Mouse (Mus musculus) layer of hippocampus, adult 11-12 months (tissue): ENCODE measurements around the gene Igf2r.

Experiments
- DNase-seq: peaks from one replicate; pipeline ENCODE4 v3.0.0; 2022; ENCODE audit warnings: low spot score

The Igf2r gene

GRCm38 (mm10) chr17:12750591-12751170 is 18.8 kb downstream of the Igf2r start:
- DNase-seq = no peak

DNA sequence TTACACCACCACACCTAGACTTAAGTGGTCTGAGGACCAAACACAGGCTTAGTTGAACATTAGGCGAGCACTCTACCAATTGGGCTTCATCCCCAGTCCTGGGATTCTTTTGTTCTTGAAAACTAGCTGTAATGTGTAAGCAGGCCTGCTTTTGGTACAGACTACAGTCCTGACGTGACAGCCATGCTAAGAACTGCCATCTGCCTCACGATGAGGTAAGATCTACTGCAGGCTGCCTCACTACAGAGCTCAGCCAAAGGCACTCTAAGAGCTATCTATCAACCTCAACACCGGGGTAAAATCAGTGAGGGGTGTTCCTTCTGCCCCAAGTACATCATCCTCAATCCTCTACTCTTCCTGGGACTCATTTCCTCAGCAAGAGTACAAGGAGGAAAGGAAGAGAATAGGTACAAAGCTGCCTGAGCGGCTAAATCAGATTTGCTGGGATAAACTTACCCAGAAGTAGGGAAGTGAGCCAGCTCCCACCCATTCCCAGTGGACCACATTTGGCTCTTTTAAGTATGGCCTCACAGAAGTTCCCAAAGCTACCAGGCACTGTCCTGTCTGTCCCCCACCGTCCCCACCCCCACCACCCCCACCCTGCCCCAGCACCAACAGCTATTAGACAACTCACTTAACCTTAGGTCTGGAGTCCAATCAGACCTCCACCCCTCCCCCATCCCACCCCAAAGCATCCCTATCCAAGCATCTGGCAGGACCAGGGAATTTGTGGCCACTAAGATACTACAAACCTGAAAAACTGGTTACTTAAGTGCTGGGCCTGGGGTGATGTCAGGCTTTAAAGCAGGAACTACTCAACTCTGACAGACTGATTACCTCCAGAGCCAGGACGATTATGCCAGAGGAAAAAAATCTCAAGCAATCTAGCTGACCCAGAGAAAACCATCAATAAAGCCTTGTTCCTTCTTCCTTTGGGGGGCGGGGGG is 19.8 kb downstream of the Igf2r start:
- DNase-seq = no peak

GRCm38 (mm10) chr17:12745761-12746160 is 23.7 kb downstream of the Igf2r start:
- DNase-seq = no peak

DNA sequence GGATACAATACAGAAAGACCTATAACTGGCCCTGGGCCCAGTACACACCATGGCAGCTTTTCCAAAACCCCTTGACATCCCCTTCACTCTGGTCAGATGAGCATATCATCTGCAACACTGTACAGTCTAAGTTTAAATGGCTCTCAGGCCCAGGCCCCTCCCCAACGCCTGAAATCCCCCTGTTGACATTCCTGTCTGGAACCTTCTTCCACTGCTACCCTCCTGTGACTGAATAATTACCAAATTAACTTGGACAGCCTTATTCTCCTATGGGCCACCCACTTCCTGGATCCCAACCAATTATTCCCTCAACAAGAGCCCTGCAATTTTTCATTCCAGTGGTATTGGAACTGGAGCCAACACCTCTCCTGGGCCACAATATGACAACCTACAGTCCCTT is 25.4 kb downstream of the Igf2r start:
- no peak for DNase-seq

DNA sequence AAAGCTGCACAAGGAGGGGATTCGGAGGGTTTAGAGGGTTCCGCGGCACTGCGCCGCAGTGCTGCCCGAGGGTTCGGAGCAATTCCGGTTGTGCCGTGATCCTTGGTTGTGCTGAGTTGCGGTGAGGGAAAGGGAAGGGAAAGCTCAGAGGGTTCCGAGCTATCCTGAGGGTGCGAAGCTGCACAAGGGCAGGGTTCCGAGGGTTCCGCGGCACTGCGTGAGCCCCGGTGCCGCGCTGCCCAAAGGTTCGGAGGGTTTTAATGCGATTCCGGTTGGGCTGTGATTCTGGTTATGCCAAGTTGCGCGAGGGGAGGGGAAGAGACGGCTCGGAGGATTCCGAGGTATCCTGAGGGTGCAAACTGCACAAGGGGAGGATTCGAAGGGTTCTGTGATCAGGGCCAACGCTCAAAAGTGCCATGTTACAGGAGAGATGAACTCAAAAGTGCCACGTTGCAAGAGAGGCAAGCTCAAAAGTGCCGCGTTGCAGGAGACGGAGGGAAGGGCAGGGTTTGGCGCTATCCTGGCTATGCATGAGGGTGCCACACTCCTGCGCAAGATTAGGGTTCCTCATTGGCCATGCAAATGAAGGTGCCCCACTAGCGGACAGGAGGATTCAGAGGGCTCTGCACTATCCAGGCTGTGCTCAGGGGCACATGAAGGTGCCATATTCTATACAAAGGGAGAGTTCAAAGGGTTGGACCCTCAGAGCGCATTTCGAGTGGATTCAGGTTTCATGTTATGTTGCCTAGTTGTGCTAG is 27.1 kb downstream of the Igf2r start:
- no peak for DNase-seq

GRCm38 (mm10) chr17:12741218-12741968 is 28.1 kb downstream of the Igf2r start:
- peak; percentile 44 for DNase-seq

DNA sequence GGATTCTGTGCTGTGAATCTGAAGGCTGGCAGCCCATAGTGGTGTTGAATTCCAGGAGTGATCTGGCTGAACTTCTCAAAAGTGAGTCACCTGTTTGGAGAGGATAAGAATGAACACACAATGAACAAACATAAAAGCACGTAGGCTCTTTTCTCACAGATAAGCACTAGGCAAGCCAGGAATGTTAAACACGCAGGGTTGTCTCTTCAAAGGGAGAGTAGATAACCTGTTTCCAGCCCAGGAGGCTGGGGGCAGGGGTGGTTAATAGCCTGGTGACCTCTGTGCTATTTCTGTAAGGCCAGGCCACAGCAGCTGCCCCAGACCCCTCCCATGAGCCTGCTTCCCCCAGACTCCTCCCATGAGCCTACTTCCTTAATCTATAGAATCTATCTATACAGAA is 29.1 kb downstream of the Igf2r start:
- no peak for DNase-seq

DNA sequence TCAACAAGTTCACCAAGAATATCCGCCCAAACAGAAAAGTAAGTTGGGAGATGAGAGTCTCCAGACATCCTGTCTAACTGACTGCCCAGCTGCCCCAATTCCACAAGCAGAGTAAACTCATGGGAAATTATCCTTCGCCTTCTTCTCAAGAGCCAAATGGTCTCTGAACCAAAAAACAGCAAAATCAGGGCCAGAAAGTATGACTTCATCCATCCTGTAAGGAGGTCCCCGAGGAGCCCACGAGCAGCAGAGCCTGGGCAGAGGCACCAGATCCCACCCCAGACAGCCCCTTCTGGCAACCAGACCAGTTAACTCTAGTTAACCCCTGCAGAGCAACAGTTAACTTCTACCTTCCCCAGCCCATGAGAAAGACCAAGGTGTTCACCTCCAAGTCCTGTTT is 29.9 kb downstream of the Igf2r start:
- no peak for DNase-seq

DNA sequence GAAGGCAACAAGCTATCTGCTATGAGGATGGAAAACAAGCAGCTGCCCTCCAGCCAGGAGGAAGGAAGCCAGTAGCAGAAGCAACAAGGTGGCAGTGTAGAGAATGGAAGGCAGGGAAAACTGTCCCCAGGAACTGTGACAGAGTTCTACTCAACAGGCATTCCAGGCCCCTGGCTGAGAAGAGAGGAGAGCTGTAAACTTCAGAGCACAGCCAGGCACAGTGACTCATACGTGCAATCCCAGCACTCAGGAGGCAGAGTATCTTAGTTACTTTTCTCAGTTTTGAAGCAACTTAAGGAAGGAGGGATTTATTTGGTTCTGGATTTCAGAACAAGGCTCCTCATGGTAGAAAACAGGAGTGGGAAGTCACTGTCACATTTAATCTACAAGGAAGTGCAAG is 31.5 kb downstream of the Igf2r start:
- no peak for DNase-seq

DNA sequence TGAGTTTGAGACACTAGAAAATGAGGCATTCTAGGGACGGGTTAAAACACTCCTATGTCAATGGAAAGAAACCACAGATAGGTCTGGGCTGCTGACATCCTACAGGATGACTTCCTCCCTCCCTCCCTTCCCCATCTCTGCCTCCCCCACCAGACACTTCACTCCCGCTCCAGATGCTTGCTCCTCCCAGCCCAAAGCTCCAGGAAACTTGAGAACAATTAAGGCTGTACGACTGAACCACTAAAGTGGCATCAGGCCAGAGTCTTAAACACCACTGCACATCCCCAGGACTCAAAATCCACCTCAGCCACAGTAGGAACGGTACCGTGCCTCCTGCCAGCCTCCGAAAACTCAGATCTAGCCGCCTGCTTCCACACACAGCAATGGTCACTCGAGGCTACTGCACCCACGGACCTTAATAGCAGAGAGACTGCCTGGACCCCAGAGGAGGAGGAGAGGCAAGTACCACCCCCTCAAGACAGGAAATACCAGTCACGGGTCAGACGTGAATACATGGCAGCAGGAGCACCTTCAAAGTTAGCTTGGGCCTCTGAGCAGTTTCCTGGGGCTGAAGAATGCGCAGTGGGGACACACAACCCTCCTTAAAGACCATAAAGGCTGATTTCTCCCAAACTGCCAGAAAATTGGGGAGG is 35.1 kb downstream of the Igf2r start:
- no peak for DNase-seq

DNA sequence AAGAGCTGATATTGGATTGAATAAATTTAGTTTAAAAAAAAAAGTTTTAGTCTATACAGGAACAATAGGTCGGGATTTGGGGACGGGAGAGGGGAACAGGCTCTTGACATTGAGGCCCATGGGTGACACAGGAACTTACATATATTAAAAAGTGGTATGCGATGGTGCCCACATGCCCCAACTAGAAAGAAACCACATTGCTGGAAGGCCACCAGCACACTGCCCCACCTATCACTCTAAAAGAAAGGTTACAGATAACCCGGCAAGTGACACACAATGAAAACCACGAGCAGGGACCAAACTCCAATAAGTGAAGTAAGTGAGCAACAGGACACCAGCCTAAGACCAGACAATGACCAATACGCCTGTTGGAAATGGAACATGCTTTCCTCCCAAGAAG is 36.3 kb downstream of the Igf2r start:
- no peak for DNase-seq

- DNase-seq = no peak
These were observed 40.9 kb downstream of the Igf2r start for GRCm38 (mm10) chr17:12728536-12728935.

DNA sequence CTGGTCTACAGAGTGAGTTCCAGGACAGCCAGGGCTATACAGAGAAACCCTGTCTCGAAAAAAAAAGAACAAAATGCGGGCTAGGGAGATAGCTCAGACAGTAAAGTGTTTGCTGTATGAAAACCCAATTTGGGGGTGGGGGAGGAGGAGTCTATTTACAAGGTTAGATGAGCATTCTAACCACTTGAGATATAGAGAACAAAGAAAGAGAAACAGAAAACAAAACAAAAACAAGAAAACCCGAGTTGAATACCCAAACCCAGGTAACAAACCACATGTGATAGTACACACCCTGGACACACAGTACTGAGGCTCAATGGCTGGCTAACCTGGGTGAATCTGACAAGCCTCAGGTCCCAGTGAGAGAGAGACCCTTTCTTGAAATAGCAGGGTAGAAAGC is 41.7 kb downstream of the Igf2r start:
- no peak for DNase-seq

GRCm38 (mm10) chr17:12725871-12726270 is 43.6 kb downstream of the Igf2r start:
- no peak for DNase-seq

DNA sequence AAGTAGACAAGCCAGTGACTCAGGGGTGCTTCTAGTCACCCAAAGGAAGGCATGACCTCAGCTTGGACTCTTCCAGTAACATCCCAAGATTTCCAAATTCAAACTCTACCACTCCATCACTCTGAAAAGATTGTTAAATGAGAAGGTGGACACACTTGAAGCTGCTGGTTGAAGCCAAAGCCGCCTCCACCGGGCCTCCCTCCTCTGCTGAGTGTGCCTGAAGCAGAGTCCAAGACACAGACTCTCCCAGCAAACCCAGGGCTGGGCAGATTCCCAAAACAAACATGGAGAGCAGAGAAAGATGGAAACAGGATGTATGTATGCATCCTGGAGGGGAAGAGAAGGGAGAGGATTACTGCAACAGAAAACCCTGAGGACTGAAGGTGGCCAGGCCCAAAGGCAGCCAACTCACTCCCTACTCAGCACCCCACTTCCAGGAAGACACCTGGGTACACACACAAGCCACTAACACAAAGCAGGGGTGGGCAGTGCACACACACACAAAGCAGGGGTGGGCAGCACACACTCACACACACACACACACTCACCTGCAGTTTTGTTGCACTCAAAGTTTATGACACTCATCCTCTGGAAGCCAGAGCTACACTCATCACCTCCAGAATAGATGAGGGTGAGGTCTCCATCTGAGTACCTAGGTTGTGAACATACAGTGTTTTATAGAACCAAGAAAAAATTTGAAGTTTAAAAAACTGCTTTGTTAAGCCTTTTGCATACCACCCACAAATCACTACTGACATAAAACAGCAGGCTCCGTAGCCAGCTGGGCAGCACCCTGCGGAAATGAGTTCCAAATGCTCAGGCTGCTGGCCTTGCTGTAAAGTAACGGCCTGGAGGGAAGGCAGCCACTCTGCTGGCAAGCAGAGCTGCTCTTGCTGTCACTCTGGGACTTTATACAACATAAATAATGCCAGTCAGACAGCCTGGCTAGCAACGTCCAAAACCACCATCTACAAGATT is 44.4 kb downstream of the Igf2r start:
- peak; percentile 16 for DNase-seq

GRCm38 (mm10) chr17:12723986-12724766 is 45.3 kb downstream of the Igf2r start:
- no peak for DNase-seq

GRCm38 (mm10) chr17:12722622-12723021 is 46.8 kb downstream of the Igf2r start:
- DNase-seq = no peak

DNA sequence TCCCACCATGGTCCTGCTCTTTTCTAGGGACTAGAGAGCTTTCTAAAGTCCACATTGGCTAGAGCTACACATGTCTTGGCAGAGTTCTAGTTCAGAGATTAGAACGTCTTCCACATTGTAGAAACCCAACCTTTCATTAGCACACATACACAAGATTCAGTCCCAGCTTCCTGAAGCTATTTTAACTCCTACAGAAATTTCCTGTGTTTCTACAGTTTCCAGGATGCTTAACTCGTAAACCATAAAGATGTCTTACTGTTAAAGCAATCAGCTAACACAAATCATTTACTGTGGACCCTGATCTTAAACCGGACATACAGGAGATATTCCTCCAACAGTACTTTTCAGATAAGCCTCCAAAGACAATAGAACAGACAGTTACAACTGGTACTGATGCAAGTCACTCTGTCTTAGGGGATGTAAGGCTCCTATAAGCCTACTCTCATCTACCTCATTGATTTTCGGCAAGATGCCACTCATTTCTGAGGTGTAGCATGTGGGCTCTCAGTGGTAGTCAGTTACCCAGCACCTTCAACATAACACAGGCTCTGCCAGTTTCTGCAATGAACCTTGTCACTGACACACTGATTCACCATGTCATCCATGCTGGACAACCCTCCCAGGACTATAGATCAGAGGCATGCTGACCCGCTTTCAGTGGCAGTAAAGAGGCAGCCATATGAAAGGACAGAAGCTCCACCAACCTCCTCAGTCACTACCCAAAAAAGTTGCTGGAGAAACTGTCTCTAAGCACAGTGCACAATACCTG is 48.2 kb downstream of the Igf2r start:
- no peak for DNase-seq

- DNase-seq = peak; percentile 17
These were observed 51.2 kb downstream of the Igf2r start for GRCm38 (mm10) chr17:12718251-12718650.
